Mouse (Mus musculus) neutrophil, adult 5-6 weeks (primary cell): ENCODE measurements around the gene Vmn2r73. TPM values are rescaled to one million over a fixed set of nuclear protein-coding genes. Genes with fewer than 3 reads are reported as not detected.
"Not testable (repeated sequence)": the region's sequence is repeated elsewhere in the genome, so short reads cannot be mapped to it uniquely, and the experiment has no call there.

Source experiments
- ATAC-seq: fragments of 151-379, 151-347 bp; 2 replicates; pipeline ENCODE4 v1.8.0; 2017; ENCODE audit warnings: mild to moderate bottlenecking, moderate TSS enrichment; ENCODE audit not compliant: insufficient number of reproducible peaks, poor library complexity, low FRiP score, severe bottlenecking; ENCODE audit errors: extremely low read depth
- total RNA-seq: library from RNA; stranded (forward); fragments of 200-1000 nt; gene quantifications from 2 replicates; pipeline ENCODE4 v1.2.3, GENCODE M21; 2017

Gene Vmn2r73
- not detected in 2 replicates for total RNA-seq

- ATAC-seq: no peak
These were observed at the start of gene Vmn2r73 for GRCm38 (mm10) chr7:85876166-85876565. TSS of gene Vmn2r73 (minus strand) at chr7:85876266.

- no peak for ATAC-seq
These were observed 35.7 kb downstream of the Vmn2r73 start for GRCm38 (mm10) chr7:85840090-85840948.

GRCm38 (mm10) chr7:85818092-85818491, 58.0 kb downstream of the Vmn2r73 start:
- ATAC-seq: not testable (repeated sequence)

Other genes starting within 250 kb of the Vmn2r73 start
- not detected in 2 replicates for gene Vmn2r72, start 121.2 kb downstream of the Vmn2r73 start, total RNA-seq
- not detected in 2 replicates for gene Vmn2r74, start 85.4 kb upstream of the Vmn2r73 start, total RNA-seq